Mouse (Mus musculus): Measurements from ENCODE around the gene 1700025G04Rik.

1700025G04Rik gene

GRCm38 (mm10) chr1:151988713-151989112, 101.2 kb downstream of the 1700025G04Rik start:
- no peak for DNase-seq

GRCm38 (mm10) chr1:151988066-151988465, 101.9 kb downstream of the 1700025G04Rik start:
- no peak for DNase-seq

DNA sequence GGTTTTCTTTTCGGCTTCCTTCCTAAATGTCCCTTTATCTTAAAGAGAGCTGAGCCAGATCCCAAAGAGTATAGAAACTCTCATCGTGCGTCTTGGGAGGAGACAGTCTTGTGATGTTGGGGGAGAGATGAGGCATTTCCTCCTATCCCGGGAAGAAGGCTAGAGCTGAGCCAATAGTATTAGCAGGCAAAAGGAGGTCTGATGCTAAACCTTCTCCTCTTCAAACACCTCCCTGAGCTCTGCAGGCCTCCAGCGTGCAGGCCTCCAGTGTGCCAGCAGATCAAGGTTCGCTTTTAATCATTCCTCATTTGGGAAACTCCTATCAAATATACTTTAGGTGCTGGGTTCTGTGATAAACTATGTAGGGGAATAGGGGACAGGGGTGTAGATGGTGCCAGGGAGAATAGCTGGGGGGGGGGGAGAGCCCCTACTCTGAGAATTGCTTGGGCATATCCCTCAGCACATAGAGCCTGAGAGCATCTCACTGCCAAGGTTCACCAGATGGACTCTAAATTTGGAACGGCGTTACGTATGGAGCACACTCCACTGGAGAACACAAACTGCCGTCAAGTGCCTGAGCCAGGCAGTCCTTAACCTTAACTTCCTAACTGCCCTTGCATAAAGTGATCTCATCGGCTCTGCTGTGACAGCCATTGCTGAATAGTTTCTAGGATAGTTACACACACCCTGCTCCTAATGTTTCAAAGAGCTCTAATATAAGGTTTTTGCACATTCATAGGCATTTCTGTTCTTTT, 103.7 kb downstream of the 1700025G04Rik start:
- no peak for DNase-seq

DNA sequence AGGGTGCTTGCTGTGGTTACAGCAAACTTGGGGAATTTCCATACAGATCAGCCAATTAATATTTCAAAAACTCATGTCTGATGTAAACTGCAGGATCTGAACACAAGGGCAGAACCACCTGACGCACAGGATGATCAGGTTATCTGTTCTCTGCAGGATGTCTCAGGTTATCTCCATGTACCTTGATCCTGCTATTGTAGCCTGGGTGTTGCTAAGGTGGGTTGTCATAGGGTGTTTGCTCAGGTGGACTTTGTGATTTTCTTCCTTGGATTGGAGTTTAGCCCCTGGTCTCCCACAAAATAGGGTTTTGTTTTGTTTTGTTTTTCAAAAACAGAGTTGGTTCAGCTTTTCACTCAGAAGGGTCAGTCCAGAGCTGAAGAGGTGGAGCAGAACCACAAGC, 104.9 kb downstream of the 1700025G04Rik start:
- no peak for DNase-seq

DNA sequence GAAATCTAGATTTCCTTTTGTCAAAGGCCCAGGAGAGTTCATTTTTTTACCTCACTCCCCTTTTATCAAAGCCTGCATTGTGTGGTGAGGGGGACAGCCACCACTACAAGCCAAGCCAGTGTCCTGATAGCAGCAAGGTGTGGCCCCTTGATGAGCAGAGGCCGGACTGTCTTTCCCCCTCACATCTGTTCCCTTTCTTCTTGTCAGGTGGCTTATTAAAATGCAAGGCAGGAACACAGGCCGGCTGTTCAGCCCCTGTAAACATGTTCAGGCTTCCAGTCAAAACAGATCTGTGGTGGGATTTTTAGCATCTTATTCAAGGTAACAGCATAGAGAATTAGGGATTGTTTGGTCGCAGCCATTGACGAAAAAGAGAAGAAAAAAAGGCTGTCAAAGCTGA, 105.9 kb downstream of the 1700025G04Rik start:
- DNase-seq = no peak

GRCm38 (mm10) chr1:151980498-151980897, 109.4 kb downstream of the 1700025G04Rik start:
- DNase-seq = no peak

- DNase-seq = no peak
Measured at GRCm38 (mm10) chr1:151979803-151980456, 110.0 kb downstream of the 1700025G04Rik start.

DNA sequence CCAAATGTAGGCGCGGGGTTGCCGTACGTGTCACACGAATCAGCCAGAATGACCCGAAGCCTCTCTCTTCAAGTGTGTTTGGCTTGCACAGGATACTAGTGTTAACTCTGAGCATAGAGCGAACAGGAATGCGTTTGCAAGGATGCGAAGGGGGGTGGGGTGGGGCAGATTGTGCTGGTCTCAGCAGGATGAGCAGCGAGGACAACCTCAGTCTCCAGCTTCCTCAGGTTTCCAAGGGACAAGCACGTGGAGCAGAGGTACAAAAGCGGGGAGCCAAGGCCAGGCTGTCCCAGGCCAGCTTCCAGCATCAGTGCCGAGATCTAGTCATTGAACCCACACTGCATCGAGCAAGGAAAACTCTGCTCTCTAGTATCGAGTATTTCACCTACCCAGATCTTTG, 111.2 kb downstream of the 1700025G04Rik start:
- DNase-seq = no peak

DNA sequence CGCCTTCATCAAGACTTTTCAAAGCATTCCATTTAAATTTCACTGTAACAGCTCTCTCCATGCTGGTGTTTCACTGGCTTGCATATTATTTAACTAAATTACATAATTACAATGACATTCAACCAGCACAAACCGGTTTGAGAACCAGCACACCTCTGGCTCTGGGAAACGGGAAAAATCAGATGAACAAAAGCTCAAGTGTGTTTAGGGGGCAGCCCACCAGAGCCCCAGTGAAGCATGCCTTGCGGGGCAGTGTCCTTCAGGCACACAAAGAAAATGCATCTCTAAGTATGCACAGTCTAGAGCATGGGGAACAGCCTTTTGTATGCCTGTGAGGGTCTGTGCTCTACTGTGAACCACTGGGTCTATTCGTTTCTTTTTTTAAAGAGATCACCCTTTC, 112.3 kb downstream of the 1700025G04Rik start:
- DNase-seq = peak; percentile 28

- no peak for DNase-seq
Measured at GRCm38 (mm10) chr1:151976850-151977249, 113.1 kb downstream of the 1700025G04Rik start.

GRCm38 (mm10) chr1:151975418-151976379, 114.2 kb downstream of the 1700025G04Rik start:
- no peak for DNase-seq

GRCm38 (mm10) chr1:151974887-151975286, 115.0 kb downstream of the 1700025G04Rik start:
- no peak for DNase-seq

DNA sequence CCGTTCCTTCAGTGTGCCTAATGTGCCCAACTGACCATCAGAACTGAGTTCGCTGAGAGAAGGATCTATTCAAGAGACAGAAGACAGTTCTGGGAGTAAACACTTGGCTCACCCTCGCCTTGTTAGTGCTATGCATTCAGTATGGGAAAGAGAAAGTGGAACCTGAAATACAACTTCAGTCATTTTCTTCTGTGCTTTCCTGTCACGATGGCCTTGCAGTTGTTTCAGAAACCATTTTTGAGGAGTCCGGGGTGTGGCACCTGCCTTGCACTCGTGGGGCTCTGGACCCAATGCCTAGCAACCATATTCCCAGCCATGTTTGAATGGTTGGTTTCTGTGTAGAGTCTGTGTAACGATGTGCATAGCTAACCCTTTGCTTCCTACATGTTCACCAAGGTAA, 115.5 kb downstream of the 1700025G04Rik start:
- no peak for DNase-seq

DNA sequence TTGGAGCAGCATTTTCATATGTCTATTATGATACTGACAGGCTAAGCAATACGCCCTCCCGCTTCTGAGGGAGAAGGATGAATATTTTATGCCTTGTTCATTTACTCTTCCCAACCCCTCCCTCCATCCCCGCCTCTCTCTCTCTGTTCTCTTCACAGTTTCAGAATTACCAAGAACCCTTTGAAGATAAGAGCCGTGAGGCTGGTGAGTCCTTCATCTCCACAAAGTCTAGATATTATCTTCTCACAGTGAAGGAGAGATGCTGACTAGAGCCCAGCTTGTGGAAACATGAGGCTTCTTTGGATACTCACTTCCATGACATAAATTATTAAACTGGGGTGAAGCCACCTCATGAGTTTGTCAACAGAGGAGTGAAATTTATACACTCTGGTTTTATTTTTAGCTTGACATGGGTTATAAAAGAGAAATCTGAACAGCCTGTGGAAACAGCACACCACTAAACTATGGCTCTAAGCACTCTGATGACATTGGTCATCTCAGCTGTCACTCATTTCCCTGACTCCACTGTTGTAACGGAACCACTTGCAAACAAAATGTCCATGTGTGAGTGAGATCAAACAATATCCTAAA, 116.7 kb downstream of the 1700025G04Rik start:
- no peak for DNase-seq

- no peak for DNase-seq
Measured at GRCm38 (mm10) chr1:151971581-151971980, 118.3 kb downstream of the 1700025G04Rik start.

DNA sequence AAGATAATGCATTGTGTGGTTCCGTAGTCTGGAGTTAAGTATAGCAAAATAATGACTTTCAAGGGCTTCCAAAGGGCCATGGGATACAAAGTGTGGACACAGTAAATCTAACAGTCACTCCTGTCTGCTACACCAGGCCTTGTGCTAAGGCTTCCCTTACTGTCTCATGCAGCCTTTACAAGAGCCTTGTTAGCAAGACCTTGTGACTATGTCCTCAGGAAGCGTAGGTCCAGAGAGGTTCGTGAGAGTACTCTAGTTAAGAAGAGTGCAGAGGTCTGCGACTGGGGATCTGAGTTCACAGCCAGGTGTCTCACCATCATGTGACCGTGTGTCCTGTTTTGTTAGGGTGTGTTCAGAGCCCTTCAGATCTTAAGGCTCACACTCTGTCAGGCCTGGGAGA, 121.8 kb downstream of the 1700025G04Rik start:
- DNase-seq = no peak

DNA sequence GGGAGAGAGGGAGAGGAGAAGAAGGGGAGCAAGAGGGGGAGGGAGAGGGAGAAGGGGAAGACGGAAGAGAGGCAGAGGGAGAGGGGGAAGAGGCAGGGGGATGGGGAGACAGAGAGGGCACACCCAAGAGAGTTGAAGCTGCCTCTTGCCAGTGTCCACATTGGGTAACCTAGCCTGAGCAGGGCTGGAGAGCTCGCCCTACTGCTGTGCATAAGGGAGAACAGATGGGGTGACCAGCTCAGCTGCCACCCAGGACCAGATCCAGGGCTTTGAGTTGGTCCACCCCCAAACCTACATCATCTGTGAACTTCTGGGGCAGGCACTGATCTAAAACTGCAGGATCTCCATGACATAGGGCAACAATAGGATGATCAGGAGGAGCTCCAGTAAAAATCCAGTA, 125.1 kb downstream of the 1700025G04Rik start:
- DNase-seq = no peak

DNA sequence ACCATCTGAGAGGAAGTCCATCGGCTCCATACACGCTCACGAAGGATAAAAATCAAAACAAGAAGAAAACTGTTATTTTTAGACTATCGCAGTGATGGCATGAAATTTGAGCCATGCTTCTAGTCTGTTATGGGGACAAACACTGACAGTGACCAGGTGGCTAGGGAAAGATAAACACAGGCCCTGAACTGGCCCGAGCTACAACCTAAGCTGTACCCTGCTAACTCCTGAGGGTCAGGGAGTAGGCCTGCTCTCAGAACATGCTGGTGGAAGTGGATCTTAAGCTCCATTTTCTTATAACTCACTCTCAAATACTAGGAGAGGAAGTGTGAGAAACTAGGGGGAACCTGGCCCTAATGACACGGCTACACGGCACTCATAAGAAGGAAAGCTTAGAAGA, 126.7 kb downstream of the 1700025G04Rik start:
- no peak for DNase-seq

GRCm38 (mm10) chr1:151962078-151962477, 127.8 kb downstream of the 1700025G04Rik start:
- no peak for DNase-seq

DNA sequence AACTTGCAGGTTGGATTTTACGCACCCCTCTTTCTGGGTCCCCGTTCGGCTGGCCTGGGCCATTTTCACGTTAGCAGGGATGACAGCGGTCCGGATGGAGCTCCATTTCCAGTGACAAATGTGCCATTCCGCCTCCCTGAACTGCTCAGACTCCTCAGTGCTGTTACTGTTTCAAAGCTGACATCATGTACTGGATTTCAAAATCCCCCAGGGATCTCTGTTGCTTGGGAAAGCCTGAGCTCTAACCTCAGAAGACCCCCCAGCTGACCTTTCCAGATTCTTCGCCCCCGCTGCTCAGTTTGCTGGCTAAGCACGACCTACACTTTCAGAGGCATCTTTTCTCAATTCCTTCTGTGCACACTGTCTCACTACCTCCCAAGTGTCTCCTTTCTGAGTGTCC, 128.7 kb downstream of the 1700025G04Rik start:
- no peak for DNase-seq

DNA sequence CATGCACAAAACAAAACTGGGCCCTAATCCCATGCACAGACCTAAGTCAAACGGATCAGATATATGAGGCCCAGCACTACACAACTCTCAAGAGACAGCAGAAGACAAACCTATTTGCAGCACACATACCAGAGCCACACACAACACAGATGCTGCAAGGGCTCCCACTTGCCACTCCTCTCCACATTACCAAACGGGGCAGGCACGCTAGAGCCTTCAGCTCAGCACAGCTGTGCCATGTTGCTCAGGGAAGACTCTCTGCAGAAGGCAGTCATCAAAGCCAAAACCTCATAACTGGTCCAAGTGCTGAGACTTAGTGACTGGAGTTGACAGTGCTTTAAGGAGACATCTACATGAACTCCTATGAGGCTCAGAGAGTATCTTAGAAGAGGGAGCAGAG, 130.9 kb downstream of the 1700025G04Rik start:
- no peak for DNase-seq

DNA sequence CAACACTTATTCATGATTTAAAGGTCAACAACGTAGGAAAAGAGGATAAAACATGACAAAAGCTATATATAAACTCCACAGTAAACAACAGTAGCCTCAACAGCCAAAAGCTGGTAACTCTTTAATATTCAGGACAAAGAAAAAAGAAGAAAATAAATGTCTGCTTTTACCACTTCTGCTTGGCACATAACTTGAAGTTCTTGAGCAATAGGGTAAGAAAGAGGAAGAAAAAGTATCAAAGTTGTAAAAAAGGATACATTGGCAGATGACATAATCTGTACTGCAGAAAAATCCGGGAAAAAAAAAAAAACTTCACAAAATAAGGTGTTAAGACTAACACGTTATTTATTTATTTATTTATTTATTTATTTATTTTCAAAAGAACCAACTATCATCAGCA, 131.5 kb downstream of the 1700025G04Rik start:
- no peak for DNase-seq

GRCm38 (mm10) chr1:151957669-151958068, 132.3 kb downstream of the 1700025G04Rik start:
- no peak for DNase-seq
